Comparison of ENCODE assay signal across 9 mouse cellular contexts in the genomic region with DNA sequence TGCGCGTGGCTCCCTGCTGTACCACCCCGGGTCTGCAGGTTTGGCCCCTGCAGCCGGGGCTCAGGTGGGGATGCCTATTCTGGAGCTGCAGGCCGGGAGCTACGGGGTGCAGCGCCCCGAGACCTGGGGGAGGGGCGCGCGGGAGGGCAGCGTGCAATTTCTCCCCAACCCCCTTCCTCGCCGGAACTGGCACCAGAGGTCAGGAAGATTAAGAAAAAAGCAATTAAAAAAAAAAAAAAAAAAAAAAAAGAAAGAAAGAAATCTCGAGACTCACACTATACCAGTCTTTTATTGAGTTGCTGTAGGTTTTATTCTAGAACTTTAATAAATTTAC. TPM values are rescaled to one million over a fixed set of nuclear protein-coding genes. Genes with fewer than 3 reads are reported as not detected.
A peak's percentile ranks its signal among the peaks of the same experiment; 100 is the strongest.
DNase-seq lines count a peak whose midpoint lies in the region; ATAC-seq and TF ChIP-seq lines count a peak whose summit lies in the region.
"Had no signal": no experiment of that assay in that cellular context is flagged by ENCODE, and none has a peak within 500 bp of the region (broad histone marks: within the 10 kb centered on the region; RNA-seq: fewer than 3 reads in every experiment).

No protein-coding gene starts in this region.

- peak overlapping the region; percentile 87 for H3K9ac ChIP-seq in heart, embryonic 16.5 days (ENCODE audit: low read length)
- peak overlapping the region; percentile 79 for H3K9ac ChIP-seq in forebrain, postnatal 0 days

- no peak for TF ChIP-seq CTCF in G1E (IDR thresholded peaks at IDR 0.05; ENCODE audit: low read depth, low read length)
- no peak for TF ChIP-seq CTCF in forebrain, postnatal 0 days (IDR thresholded peaks at IDR 0.05; ENCODE audit: low read depth)

- peaks cover 10% of the 10 kb centered on the region for H3K4me1 ChIP-seq in heart, embryonic 16.5 days (ENCODE audit: control insufficient read depth, insufficient read depth, low read length)
- peaks cover 5% of the 10 kb centered on the region for H3K4me1 ChIP-seq in G1E (ENCODE audit: insufficient read depth, low read depth, low read length)
- H3K4me1 ChIP-seq in forebrain, postnatal 0 days (ENCODE audit: insufficient read depth): peaks cover 3% of the 10 kb centered on the region; the same call in 1 of the 2 replicates

- 0% methylated on average over 15 of the region's 15 CpGs for WGBS in heart, embryonic 16.5 days
- WGBS in forebrain, postnatal 0 days: 2% methylated on average over 15 of the region's 15 CpGs
- WGBS in macrophage (ENCODE audit: missing documents): under 1% methylated on average over 15 of the region's 15 CpGs

- DNase-seq in heart, postnatal 14 days: no peak
- DNase-seq in G1E (ENCODE audit: low spot score): peak; percentile 8
- DNase-seq in forebrain, postnatal 0 days: no peak
- no peak for DNase-seq in left cerebral cortex, adult 9 months (ENCODE audit: low spot score in 2 of 2)
- DNase-seq in cerebellum, adult 11 months: no peak

- H3K4me3 ChIP-seq in heart, embryonic 16.5 days (ENCODE audit: low read length): peak overlapping the region; percentile 80
- peak overlapping the region; percentile 74 for H3K4me3 ChIP-seq in G1E (ENCODE audit: low read depth, low read length)
- H3K4me3 ChIP-seq in forebrain, postnatal 0 days (ENCODE audit: low read depth, low read length): peak overlapping the region; percentile 72
- H3K4me3 ChIP-seq in macrophage (ENCODE audit: inconsistent target): peak overlapping the region; percentile 35

- no peaks in the 10 kb centered on the region for H3K36me3 ChIP-seq in heart, embryonic 16.5 days (ENCODE audit: control insufficient read depth, insufficient read depth)
- H3K36me3 ChIP-seq in G1E (replicated peaks) (no peaks in the 10 kb centered on the region), macrophage (ENCODE audit: inconsistent target) (no peaks in the 10 kb centered on the region)
- no peaks in the 10 kb centered on the region for H3K36me3 ChIP-seq in forebrain, postnatal 0 days (ENCODE audit: insufficient read depth)

- no peaks in the 10 kb centered on the region for H3K9me3 ChIP-seq in heart, embryonic 16.5 days (replicated peaks; ENCODE audit: control insufficient read depth, low read length)
- H3K9me3 ChIP-seq in G1E (replicated peaks): peaks cover 25% of the 10 kb centered on the region
- H3K9me3 ChIP-seq in forebrain, postnatal 0 days (ENCODE audit: low read length): no peaks in the 10 kb centered on the region

- peak overlapping the region; percentile 70 for H3K4me2 ChIP-seq in heart, embryonic 16.5 days (ENCODE audit: low read depth, low read length)
- H3K4me2 ChIP-seq in forebrain, postnatal 0 days (ENCODE audit: low read depth): peak overlapping the region; percentile 98

- intact Hi-C loops in heart, postnatal 14 days (cut with DNase I): no loop called here

- no peak for ATAC-seq in heart, embryonic 16.5 days (replicated peaks; ENCODE audit: extremely low read depth, insufficient read depth, low FRiP score)
- no peak for ATAC-seq in G1E (ENCODE audit: extremely low read depth, insufficient number of reproducible peaks, low FRiP score, poor library complexity, severe bottlenecking)
- ATAC-seq in forebrain, postnatal 0 days: no peak
- no peak for ATAC-seq in megakaryocyte-erythroid progenitor cell, adult 5-6 weeks (replicated peaks; ENCODE audit: low FRiP score, low TSS enrichment, poor library complexity, severe bottlenecking)

- peaks cover 39% of the 10 kb centered on the region; the same call in 1 of the 2 replicates for H3K79me2 ChIP-seq in macrophage (ENCODE audit: inconsistent target)

- H3K27me3 ChIP-seq in heart, embryonic 16.5 days (ENCODE audit: control insufficient read depth, insufficient read depth, low read length): no peaks in the 10 kb centered on the region; the same call in 1 of the 2 replicates
- no peaks in the 10 kb centered on the region for H3K27me3 ChIP-seq in G1E (ENCODE audit: insufficient read depth, low read length)
- no peaks in the 10 kb centered on the region for H3K27me3 ChIP-seq in forebrain, postnatal 0 days (ENCODE audit: insufficient read depth, low read length)
- H3K27me3 ChIP-seq: Patski had no signal

- no peak overlapping the region for H3K27ac ChIP-seq in heart, embryonic 16.5 days (ENCODE audit: low read length)
- H3K27ac ChIP-seq in forebrain, postnatal 0 days (ENCODE audit: low read depth, low read length): no peak overlapping the region
- no peak overlapping the region for H3K27ac ChIP-seq in macrophage

RNA-seq across cellular contexts. Expression of a gene that starts 40.0 kb away (rescaled TPM):
- polyA plus RNA-seq in heart, embryonic 16.5 days (2015; fragmentation: Nextera tagmentation; extraction: Ambion mirVana): 14.9 and 17.4 TPM in 2 replicates
- 1 to 10 TPM in 1 of 2 experiments, under 1 TPM in 1; 0.76 to 1.0 TPM for total RNA-seq in heart, postnatal 14 days (2021)
- 15.0 and 17.0 TPM in 2 replicates for total RNA-seq in G1E (2014; fragmentation: Nextera tagmentation)
- 13.2 and 19.9 TPM in 2 replicates for total RNA-seq in G1E (2017)
- 4.1 and 6.8 TPM in 2 replicates for polyA plus RNA-seq in G1E (2012)
- 2.1 and 4.7 TPM in 2 replicates for total RNA-seq in forebrain, postnatal 0 days (2014; rRNA removed)
- 2.7 and 4.2 TPM in 2 replicates for polyA plus RNA-seq in forebrain, postnatal 0 days (2015; fragmentation: Nextera tagmentation; extraction: Ambion mirVana)
- total RNA-seq in macrophage (2018; cell fraction: chromatin; rRNA removed): 10 to 100 TPM in 9 of 26 experiments, 1 to 10 TPM in 13, under 1 TPM in 3, not detected in 1; 0.77 to 25.3 (median 7.1) TPM
- total RNA-seq in macrophage (2018; cell fraction: cytosol; rRNA removed): 10 to 100 TPM in 13 of 26 experiments, 1 to 10 TPM in 13; 6.4 to 19.5 (median 10.0) TPM
- total RNA-seq in macrophage (2018; cell fraction: nucleus; rRNA removed): 10 to 100 TPM in 10 of 26 experiments, 1 to 10 TPM in 16; 1.2 to 44.4 (median 7.0) TPM
- polyA plus RNA-seq in macrophage (2018): 7.7 to 47.6 TPM (median 20.2 TPM) in 3 replicates
- 52.3 and 91.9 TPM in 2 replicates for total RNA-seq in megakaryocyte-erythroid progenitor cell, adult 5-6 weeks (2014; fragmentation: Nextera tagmentation)
- total RNA-seq in megakaryocyte-erythroid progenitor cell, adult 5-6 weeks (2017): 143 and 164 TPM in 2 replicates
